Mouse (Mus musculus): ENCODE data around the gene Cd300c.
"Not testable (repeated sequence)": the region's sequence is repeated elsewhere in the genome, so short reads cannot be mapped to it uniquely, and the experiment has no call there.

The Cd300c gene

GRCm38 (mm10) chr11:114968752-114969207 is at the start of gene Cd300c:
Gene Cd300c (minus strand): TSS chr11:114969157.
- no peak for DNase-seq (ENCODE audit: inconsistent ontology term)

GRCm38 (mm10) chr11:115016093-115016492 is 47.1 kb upstream of the Cd300c start, which contains the start of gene Cd300ld2:
Gene Cd300ld2 (minus strand): TSS chr11:115016193.
- DNase-seq (ENCODE audit: inconsistent ontology term): not testable (repeated sequence)

- no peak for DNase-seq (ENCODE audit: inconsistent ontology term)
These were observed 35.1 kb upstream of the Cd300c start for GRCm38 (mm10) chr11:115004070-115004469.

GRCm38 (mm10) chr11:115001474-115002040 is 32.6 kb upstream of the Cd300c start, which contains the start of gene Cd300c2:
Gene Cd300c2 (minus strand): TSS chr11:115001880.
- DNase-seq (ENCODE audit: inconsistent ontology term): no peak

GRCm38 (mm10) chr11:114989793-114990192 is 20.8 kb upstream of the Cd300c start, which contains the start of gene Cd300ld:
Gene Cd300ld (minus strand): TSS chr11:114989922.
- no peak for DNase-seq (ENCODE audit: inconsistent ontology term)

GRCm38 (mm10) chr11:114981866-114982265 is 12.9 kb upstream of the Cd300c start:
- DNase-seq (ENCODE audit: inconsistent ontology term): peak; percentile 7

GRCm38 (mm10) chr11:114972726-114973125 is 3.8 kb upstream of the Cd300c start:
- DNase-seq (ENCODE audit: inconsistent ontology term): no peak

- DNase-seq (ENCODE audit: inconsistent ontology term): peak; percentile 75
These were observed 3.7 kb downstream of the Cd300c start for GRCm38 (mm10) chr11:114965182-114965828.

- no peak for DNase-seq (ENCODE audit: inconsistent ontology term)
These were observed 8.6 kb downstream of the Cd300c start for GRCm38 (mm10) chr11:114960369-114960768.

- peak; percentile 9 for DNase-seq (ENCODE audit: inconsistent ontology term)
These were observed 34.8 kb downstream of the Cd300c start, which contains the start of gene Cd300lb for GRCm38 (mm10) chr11:114934144-114934543. Gene Cd300lb (minus strand): TSS chr11:114934386.

- no peak for DNase-seq (ENCODE audit: inconsistent ontology term)
These were observed 35.4 kb downstream of the Cd300c start for GRCm38 (mm10) chr11:114933591-114933990.

- DNase-seq (ENCODE audit: inconsistent ontology term): no peak
These were observed 37.9 kb downstream of the Cd300c start for GRCm38 (mm10) chr11:114931041-114931440.

GRCm38 (mm10) chr11:114929581-114929980 is 39.4 kb downstream of the Cd300c start:
- peak; percentile 60 for DNase-seq (ENCODE audit: inconsistent ontology term)

- no peak for DNase-seq (ENCODE audit: inconsistent ontology term)
These were observed 45.0 kb downstream of the Cd300c start for GRCm38 (mm10) chr11:114923961-114924360.

- no peak for DNase-seq (ENCODE audit: inconsistent ontology term)
These were observed 46.5 kb downstream of the Cd300c start for GRCm38 (mm10) chr11:114922439-114922838.

GRCm38 (mm10) chr11:114917120-114917519 is 51.8 kb downstream of the Cd300c start:
- DNase-seq (ENCODE audit: inconsistent ontology term): no peak

GRCm38 (mm10) chr11:114914978-114915377 is 54.0 kb downstream of the Cd300c start:
- no peak for DNase-seq (ENCODE audit: inconsistent ontology term)

GRCm38 (mm10) chr11:114912847-114913246 is 56.1 kb downstream of the Cd300c start:
- peak; percentile 61 for DNase-seq (ENCODE audit: inconsistent ontology term)

- not testable (repeated sequence) for DNase-seq (ENCODE audit: inconsistent ontology term)
These were observed 59.4 kb downstream of the Cd300c start for GRCm38 (mm10) chr11:114909538-114909937.

GRCm38 (mm10) chr11:114908086-114908485 is 60.9 kb downstream of the Cd300c start:
- no peak for DNase-seq (ENCODE audit: inconsistent ontology term)

GRCm38 (mm10) chr11:114907567-114907966 is 61.4 kb downstream of the Cd300c start:
- DNase-seq (ENCODE audit: inconsistent ontology term): no peak
